Mouse (Mus musculus): Measurements from ENCODE around the gene Sema3e. TPM values are rescaled to one million over a fixed set of nuclear protein-coding genes. Genes with fewer than 3 reads are reported as not detected.

Sema3e gene
- polyA plus RNA-seq, 1 experiment, result 0.47 TPM

- Histone ChIP-seq H3K4me3 (ENCODE audit: control insufficient read depth, low read depth, low read length) (no peak overlapping the region), H3K27ac (ENCODE audit: control insufficient read depth, insufficient read depth, low read depth, low read length) (no peak overlapping the region), H3K27me3 (ENCODE audit: control insufficient read depth, insufficient read depth, low read length) (no peaks in the 10 kb centered on the region), H3K36me3 (ENCODE audit: control insufficient read depth, insufficient read depth, low read length) (no peaks in the 10 kb centered on the region), H3K4me1 (ENCODE audit: control insufficient read depth, insufficient read depth, low read length) (no peaks in the 10 kb centered on the region)
- TF ChIP-seq CTCF (IDR thresholded peaks at IDR 0.05; ENCODE audit: control insufficient read depth, insufficient read depth, insufficient replicate concordance, low read depth, low read length) (no peak), POLR2A (IDR thresholded peaks at IDR 0.05; ENCODE audit: control insufficient read depth, low read depth, low read length) (no peak)
Measured at GRCm38 (mm10) chr5:13988023-13988422, 37.1 kb upstream of the Sema3e start.

GRCm38 (mm10) chr5:13992734-13993396, 32.2 kb upstream of the Sema3e start:
- H3K4me1 ChIP-seq (ENCODE audit: control insufficient read depth, insufficient read depth, low read length), result no peaks in the 10 kb centered on the region
- no peak overlapping the region for H3K4me3 ChIP-seq (ENCODE audit: control insufficient read depth, low read depth, low read length)
- no peaks in the 10 kb centered on the region for H3K27me3 ChIP-seq (ENCODE audit: control insufficient read depth, insufficient read depth, low read length)
- no peaks in the 10 kb centered on the region for H3K36me3 ChIP-seq (ENCODE audit: control insufficient read depth, insufficient read depth, low read length)
- TF ChIP-seq POLR2A (IDR thresholded peaks at IDR 0.05; ENCODE audit: control insufficient read depth, low read depth, low read length) (no peak), CTCF (IDR thresholded peaks at IDR 0.05; ENCODE audit: control insufficient read depth, insufficient read depth, insufficient replicate concordance, low read depth, low read length) (no peak)
- no peak overlapping the region for H3K27ac ChIP-seq (ENCODE audit: control insufficient read depth, insufficient read depth, low read depth, low read length)

- no peak overlapping the region for H3K27ac ChIP-seq (ENCODE audit: control insufficient read depth, insufficient read depth, low read depth, low read length)
- H3K4me1 ChIP-seq (ENCODE audit: control insufficient read depth, insufficient read depth, low read length), result peaks cover 7% of the 10 kb centered on the region
- no peaks in the 10 kb centered on the region; the same call in 1 of the 2 replicates for H3K27me3 ChIP-seq (ENCODE audit: control insufficient read depth, insufficient read depth, low read length)
- no peaks in the 10 kb centered on the region for H3K36me3 ChIP-seq (ENCODE audit: control insufficient read depth, insufficient read depth, low read length)
- TF ChIP-seq POLR2A (IDR thresholded peaks at IDR 0.05; ENCODE audit: control insufficient read depth, low read depth, low read length) (no peak), CTCF (IDR thresholded peaks at IDR 0.05; ENCODE audit: control insufficient read depth, insufficient read depth, insufficient replicate concordance, low read depth, low read length) (no peak)
- H3K4me3 ChIP-seq (ENCODE audit: control insufficient read depth, low read depth, low read length), result no peak overlapping the region
Measured at GRCm38 (mm10) chr5:14028341-14028740, 3.3 kb downstream of the Sema3e start.

- Histone ChIP-seq H3K27ac (ENCODE audit: control insufficient read depth, insufficient read depth, low read depth, low read length) (no peak overlapping the region), H3K36me3 (ENCODE audit: control insufficient read depth, insufficient read depth, low read length) (no peaks in the 10 kb centered on the region), H3K27me3 (ENCODE audit: control insufficient read depth, insufficient read depth, low read length) (no peaks in the 10 kb centered on the region), H3K4me1 (ENCODE audit: control insufficient read depth, insufficient read depth, low read length) (peaks cover 1% of the 10 kb centered on the region), H3K4me3 (ENCODE audit: control insufficient read depth, low read depth, low read length) (no peak overlapping the region)
- TF ChIP-seq POLR2A (IDR thresholded peaks at IDR 0.05; ENCODE audit: control insufficient read depth, low read depth, low read length), result no peak
- TF ChIP-seq CTCF (IDR thresholded peaks at IDR 0.05; ENCODE audit: control insufficient read depth, insufficient read depth, insufficient replicate concordance, low read depth, low read length), result no peak
Measured at GRCm38 (mm10) chr5:14030796-14031195, 5.7 kb downstream of the Sema3e start.

- H3K27me3 ChIP-seq (ENCODE audit: control insufficient read depth, insufficient read depth, low read length), result no peaks in the 10 kb centered on the region
Measured at GRCm38 (mm10) chr5:14032056-14032455, 7.0 kb downstream of the Sema3e start.

GRCm38 (mm10) chr5:14033302-14033701, 8.2 kb downstream of the Sema3e start:
- H3K36me3 ChIP-seq (ENCODE audit: control insufficient read depth, insufficient read depth, low read length), result no peaks in the 10 kb centered on the region
- H3K27me3 ChIP-seq (ENCODE audit: control insufficient read depth, insufficient read depth, low read length), result no peaks in the 10 kb centered on the region
- H3K4me1 ChIP-seq (ENCODE audit: control insufficient read depth, insufficient read depth, low read length), result no peaks in the 10 kb centered on the region
- H3K27ac ChIP-seq (ENCODE audit: control insufficient read depth, insufficient read depth, low read depth, low read length), result no peak overlapping the region
- TF ChIP-seq CTCF (IDR thresholded peaks at IDR 0.05; ENCODE audit: control insufficient read depth, insufficient read depth, insufficient replicate concordance, low read depth, low read length) (no peak), POLR2A (IDR thresholded peaks at IDR 0.05; ENCODE audit: control insufficient read depth, low read depth, low read length) (no peak)
- H3K4me3 ChIP-seq (ENCODE audit: control insufficient read depth, low read depth, low read length), result no peak overlapping the region

More at GRCm38 (mm10) chr5:14032056-14032455, 7.0 kb downstream of the Sema3e start:
- Histone ChIP-seq H3K27ac (ENCODE audit: control insufficient read depth, insufficient read depth, low read depth, low read length) (no peak overlapping the region), H3K4me3 (ENCODE audit: control insufficient read depth, low read depth, low read length) (no peak overlapping the region), H3K36me3 (ENCODE audit: control insufficient read depth, insufficient read depth, low read length) (no peaks in the 10 kb centered on the region), H3K4me1 (ENCODE audit: control insufficient read depth, insufficient read depth, low read length) (no peaks in the 10 kb centered on the region)
- TF ChIP-seq CTCF (IDR thresholded peaks at IDR 0.05; ENCODE audit: control insufficient read depth, insufficient read depth, insufficient replicate concordance, low read depth, low read length), result no peak
- TF ChIP-seq POLR2A (IDR thresholded peaks at IDR 0.05; ENCODE audit: control insufficient read depth, low read depth, low read length), result no peak

GRCm38 (mm10) chr5:14038813-14039496, 13.9 kb downstream of the Sema3e start:
- Histone ChIP-seq H3K4me1 (ENCODE audit: control insufficient read depth, insufficient read depth, low read length) (no peaks in the 10 kb centered on the region), H3K4me3 (ENCODE audit: control insufficient read depth, low read depth, low read length) (no peak overlapping the region), H3K27me3 (ENCODE audit: control insufficient read depth, insufficient read depth, low read length) (no peaks in the 10 kb centered on the region), H3K27ac (ENCODE audit: control insufficient read depth, insufficient read depth, low read depth, low read length) (no peak overlapping the region), H3K36me3 (ENCODE audit: control insufficient read depth, insufficient read depth, low read length) (no peaks in the 10 kb centered on the region)
- TF ChIP-seq POLR2A (IDR thresholded peaks at IDR 0.05; ENCODE audit: control insufficient read depth, low read depth, low read length) (no peak), CTCF (IDR thresholded peaks at IDR 0.05; ENCODE audit: control insufficient read depth, insufficient read depth, insufficient replicate concordance, low read depth, low read length) (no peak)

All from testis, adult 2 months (tissue).